Mouse (Mus musculus) midbrain, embryonic 16.5 days (tissue): Measurements from ENCODE around the gene Lrfn2. TPM values are rescaled to one million over a fixed set of nuclear protein-coding genes. Genes with fewer than 3 reads are reported as not detected.

Experiments used
- ATAC-seq: fragments of 200-750 bp; cut with Nextera tagmentation; 2 replicates; pipeline ENCODE4 v1.8.0; 2017; ENCODE audit warnings: moderate TSS enrichment
- H3K27ac ChIP-seq: fragments of 300-500 bp; sonication (generic); 2 replicates; pipeline ENCODE4 v1.5.1; 2014; ENCODE audit warnings: mild to moderate bottlenecking, low read length, mixed read lengths
- H3K27me3 ChIP-seq: fragments of 300-500 bp; sonication (generic); 2 replicates; pipeline ENCODE4 v1.6.1; 2014; ENCODE audit warnings: low read depth, low read length, mixed read lengths; ENCODE audit not compliant: control insufficient read depth, insufficient read depth
- H3K36me3 ChIP-seq: fragments of 300-500 bp; sonication (generic); 2 replicates; pipeline ENCODE4 v1.6.1; 2014; ENCODE audit warnings: mild to moderate bottlenecking, low read length, moderate library complexity, mixed read lengths; ENCODE audit not compliant: control insufficient read depth, insufficient read depth
- H3K4me1 ChIP-seq: fragments of 300-500 bp; sonication (generic); 2 replicates; pipeline ENCODE4 v1.6.1; 2014; ENCODE audit warnings: mild to moderate bottlenecking, low read length, mixed read lengths; ENCODE audit not compliant: control insufficient read depth, insufficient read depth
- H3K4me2 ChIP-seq: fragments of 300-500 bp; sonication (generic); 2 replicates; pipeline ENCODE4 v1.6.1; 2014; ENCODE audit warnings: mild to moderate bottlenecking, low read length, mixed read lengths
- H3K4me3 ChIP-seq: fragments of 300-500 bp; sonication (generic); 2 replicates; pipeline ENCODE4 v1.5.1; 2014; ENCODE audit warnings: low read depth, mild to moderate bottlenecking, low read length, moderate library complexity, mixed read lengths
- H3K9ac ChIP-seq: fragments of 300-500 bp; sonication (generic); 2 replicates; pipeline ENCODE4 v1.6.1; 2014; ENCODE audit warnings: low read depth, low read length, mixed read lengths
- H3K9me3 ChIP-seq: fragments of 300-500 bp; sonication (generic); replicated peaks from 2 replicates; pipeline ENCODE4 v1.6.1; 2014; ENCODE audit warnings: mild to moderate bottlenecking, low read length, mixed read lengths; ENCODE audit not compliant: control insufficient read depth, poor library complexity, severe bottlenecking
- WGBS: fragments of 180-500 bp; shearing (Covaris S2); extraction: QIAGEN DNeasy Blood & Tissue Kit; methylation state at CpG from one replicate; pipeline ENCODE4 v1.1.7; 2014; 5-methylcytosine and 5-hydroxymethylcytosine counted together
- polyA plus RNA-seq: library from polyadenylated mRNA; unstranded; fragments of >200 nt; fragmentation: Nextera tagmentation; extraction: Ambion mirVana; gene quantifications from 2 replicates; pipeline ENCODE4 v1.2.1, GENCODE M21; 2015

Gene Lrfn2
- polyA plus RNA-seq, 1 experiment from 2014 or later = 14.7 TPM

GRCm38 (mm10) chr17:49018774-49019488 lies 86.8 kb downstream of the Lrfn2 start:
- Histone ChIP-seq H3K4me2 (no peak overlapping the region), H3K4me1 (peaks cover 12% of the 10 kb centered on the region), H3K36me3 (no peaks in the 10 kb centered on the region), H3K9ac (no peak overlapping the region), H3K9me3 (no peaks in the 10 kb centered on the region), H3K4me3 (no peak overlapping the region), H3K27me3 (no peaks in the 10 kb centered on the region), H3K27ac (no peak overlapping the region)
- ATAC-seq = no peak
- WGBS = 79% methylated on average over 8 of the region's 8 CpGs

GRCm38 (mm10) chr17:49029556-49030268 lies 97.5 kb downstream of the Lrfn2 start:
- 26% methylated on average over 11 of the region's 11 CpGs for WGBS
- H3K9ac ChIP-seq = no peak overlapping the region
- H3K4me1 ChIP-seq = peaks cover 18% of the 10 kb centered on the region
- no peaks in the 10 kb centered on the region for H3K27me3 ChIP-seq
- H3K4me3 ChIP-seq = no peak overlapping the region
- H3K9me3 ChIP-seq = no peaks in the 10 kb centered on the region
- no peak overlapping the region for H3K4me2 ChIP-seq
- peak; percentile 72 for ATAC-seq
- H3K36me3 ChIP-seq = no peaks in the 10 kb centered on the region
- H3K27ac ChIP-seq = peak overlapping the region; percentile 68

DNA sequence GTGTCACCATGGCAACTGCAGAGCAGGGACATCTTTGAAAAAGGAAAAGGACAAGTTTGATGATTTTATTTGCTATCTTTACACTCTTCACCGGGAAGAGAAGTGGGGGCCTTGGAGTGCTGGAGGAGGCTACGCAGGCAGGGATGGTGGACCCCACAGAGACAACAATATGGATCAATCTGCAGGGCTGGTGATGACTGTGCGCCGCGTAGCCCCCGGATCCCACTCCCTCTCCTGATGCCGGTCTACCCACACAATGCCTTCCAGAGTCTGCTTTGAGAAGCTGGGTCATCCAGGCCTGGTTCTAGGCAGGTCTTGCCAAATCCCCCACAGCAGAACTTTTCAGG lies 98.1 kb downstream of the Lrfn2 start:
- Histone ChIP-seq H3K36me3 (no peaks in the 10 kb centered on the region), H3K27ac (peak overlapping the region; percentile 68), H3K4me3 (no peak overlapping the region), H3K9ac (peak overlapping the region; percentile 44; the same call in 1 of the 2 replicates), H3K27me3 (no peaks in the 10 kb centered on the region), H3K4me2 (0 out of 2 replicates have a peak overlapping the region, but pooled peaks have one; percentile 6), H3K4me1 (peaks cover 18% of the 10 kb centered on the region), H3K9me3 (no peaks in the 10 kb centered on the region)
- 60% methylated on average over 7 of the region's 7 CpGs for WGBS
- peak; percentile 69 for ATAC-seq

GRCm38 (mm10) chr17:49030841-49031240 lies 98.7 kb downstream of the Lrfn2 start:
- H3K27ac ChIP-seq = peak overlapping the region; percentile 68; the same call in 1 of the 2 replicates
- no peak overlapping the region for H3K9ac ChIP-seq
- H3K27me3 ChIP-seq = no peaks in the 10 kb centered on the region
- H3K9me3 ChIP-seq = no peaks in the 10 kb centered on the region
- WGBS = 90% methylated on average over 5 of the region's 5 CpGs
- H3K4me2 ChIP-seq = no peak overlapping the region
- no peak overlapping the region for H3K4me3 ChIP-seq
- H3K4me1 ChIP-seq = peaks cover 18% of the 10 kb centered on the region
- no peaks in the 10 kb centered on the region for H3K36me3 ChIP-seq
- ATAC-seq = no peak

DNA sequence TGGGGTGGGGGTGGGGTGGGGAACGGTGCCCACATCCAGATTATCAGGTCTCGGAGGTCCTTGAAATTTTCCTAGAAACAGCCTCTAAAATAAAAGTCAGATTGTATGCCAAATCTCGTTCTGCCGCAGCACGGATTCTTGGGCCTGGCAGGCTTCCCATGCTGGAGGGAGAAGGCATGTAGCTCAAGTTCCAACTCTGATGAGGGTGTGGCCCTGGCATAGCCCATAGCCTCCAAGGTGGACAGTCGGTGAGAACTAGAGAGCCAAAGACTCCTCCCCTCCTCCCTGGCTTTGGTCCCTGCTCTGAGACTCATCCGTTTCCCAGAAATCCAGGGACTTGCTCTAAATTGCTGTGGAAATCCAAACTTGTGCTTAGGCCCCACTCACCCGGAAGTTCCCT lies 99.6 kb downstream of the Lrfn2 start:
- Histone ChIP-seq H3K4me2 (no peak overlapping the region), H3K9ac (no peak overlapping the region), H3K4me1 (peaks cover 18% of the 10 kb centered on the region), H3K4me3 (no peak overlapping the region), H3K27ac (no peak overlapping the region), H3K36me3 (no peaks in the 10 kb centered on the region), H3K27me3 (no peaks in the 10 kb centered on the region), H3K9me3 (no peaks in the 10 kb centered on the region)
- WGBS = 70% methylated on average over 8 of the region's 8 CpGs
- no peak for ATAC-seq

DNA sequence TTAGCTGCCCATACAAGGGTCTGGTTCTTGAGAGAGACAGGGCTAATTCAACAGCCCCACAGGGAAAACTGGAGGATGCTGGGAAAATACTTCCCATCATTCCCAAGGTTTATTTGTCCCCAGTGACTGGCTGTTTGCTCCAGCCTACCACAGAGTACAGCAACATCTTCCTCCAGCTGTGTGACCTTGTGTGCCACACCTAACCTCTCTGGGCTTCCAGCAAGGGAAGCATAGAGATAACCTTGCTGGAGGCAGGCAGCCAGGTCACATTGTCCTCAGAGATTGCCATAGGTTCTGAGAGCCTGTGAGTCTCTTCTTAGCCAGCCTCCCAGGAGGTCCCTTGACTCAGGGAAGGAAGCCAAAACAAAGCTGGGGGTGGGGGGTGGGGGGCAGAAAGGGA lies 101.1 kb downstream of the Lrfn2 start:
- ATAC-seq = no peak
- H3K9ac ChIP-seq = no peak overlapping the region
- H3K27me3 ChIP-seq = no peaks in the 10 kb centered on the region
- no peak overlapping the region for H3K4me3 ChIP-seq
- H3K4me2 ChIP-seq = no peak overlapping the region
- H3K4me1 ChIP-seq = peaks cover 18% of the 10 kb centered on the region
- H3K36me3 ChIP-seq = no peaks in the 10 kb centered on the region
- no peaks in the 10 kb centered on the region for H3K9me3 ChIP-seq
- peak overlapping the region; percentile 50; the same call in 1 of the 2 replicates for H3K27ac ChIP-seq

GRCm38 (mm10) chr17:49033686-49034250 lies 101.6 kb downstream of the Lrfn2 start:
- WGBS = 17% methylated on average over 5 of the region's 5 CpGs
- no peaks in the 10 kb centered on the region for H3K36me3 ChIP-seq
- H3K4me1 ChIP-seq = peaks cover 18% of the 10 kb centered on the region
- H3K4me2 ChIP-seq = no peak overlapping the region
- no peaks in the 10 kb centered on the region for H3K27me3 ChIP-seq
- H3K9ac ChIP-seq = no peak overlapping the region
- no peak; the same call in 1 of the 2 replicates for ATAC-seq
- no peaks in the 10 kb centered on the region for H3K9me3 ChIP-seq
- H3K4me3 ChIP-seq = no peak overlapping the region
- no peak overlapping the region for H3K27ac ChIP-seq

GRCm38 (mm10) chr17:49035052-49035451 lies 102.9 kb downstream of the Lrfn2 start:
- peaks cover 10% of the 10 kb centered on the region for H3K4me1 ChIP-seq
- no peak for ATAC-seq
- H3K4me2 ChIP-seq = no peak overlapping the region
- no peak overlapping the region for H3K27ac ChIP-seq
- no peaks in the 10 kb centered on the region for H3K36me3 ChIP-seq
- 52% methylated on average over 6 of the region's 6 CpGs for WGBS
- H3K9me3 ChIP-seq = no peaks in the 10 kb centered on the region
- no peak overlapping the region for H3K4me3 ChIP-seq
- H3K27me3 ChIP-seq = no peaks in the 10 kb centered on the region
- no peak overlapping the region for H3K9ac ChIP-seq
